Mouse (Mus musculus) limb, embryonic 15.5 days (tissue): Measurements from ENCODE around the gene Tcerg1l. TPM values are rescaled to one million over a fixed set of nuclear protein-coding genes. Genes with fewer than 3 reads are reported as not detected.

Experiments used
- ATAC-seq: fragments of 200-750 bp; cut with Nextera tagmentation; 2 replicates; pipeline ENCODE4 v1.8.0; 2017; ENCODE audit warnings: low read depth, moderate TSS enrichment; ENCODE audit not compliant: insufficient number of reproducible peaks, low FRiP score, low TSS enrichment
- H3K27ac ChIP-seq: fragments of 300-500 bp; sonication (generic); 2 replicates; pipeline ENCODE4 v1.5.1; 2015; ENCODE audit warnings: moderate library complexity, mild to moderate bottlenecking, inconsistent platforms
- H3K27me3 ChIP-seq: fragments of 300-500 bp; sonication (generic); 2 replicates; pipeline ENCODE4 v1.6.1; 2015; ENCODE audit warnings: inconsistent platforms
- H3K36me3 ChIP-seq: fragments of 300-500 bp; sonication (generic); 2 replicates; pipeline ENCODE4 v1.6.1; 2015; ENCODE audit warnings: inconsistent platforms
- H3K4me1 ChIP-seq: fragments of 300-500 bp; sonication (generic); 2 replicates; pipeline ENCODE4 v1.6.1; 2015; ENCODE audit warnings: inconsistent platforms
- H3K4me2 ChIP-seq: fragments of 300-500 bp; sonication (generic); 2 replicates; pipeline ENCODE4 v1.6.1; 2015; ENCODE audit warnings: mild to moderate bottlenecking, inconsistent platforms
- H3K4me3 ChIP-seq: fragments of 300-500 bp; sonication (generic); 2 replicates; pipeline ENCODE4 v1.5.1; 2015; ENCODE audit warnings: mild to moderate bottlenecking, inconsistent platforms
- H3K9ac ChIP-seq: fragments of 300-500 bp; sonication (generic); 2 replicates; pipeline ENCODE4 v1.6.1; 2015; ENCODE audit warnings: inconsistent platforms
- H3K9me3 ChIP-seq: fragments of 300-500 bp; sonication (generic); 2 replicates; pipeline ENCODE4 v1.6.1; 2016; ENCODE audit warnings: inconsistent platforms
- WGBS: fragments of 180-500 bp; shearing (Covaris S2); methylation state at CpG from one replicate; pipeline ENCODE4 v1.1.7; 2015; 5-methylcytosine and 5-hydroxymethylcytosine counted together
- polyA plus RNA-seq: library from polyadenylated mRNA; unstranded; fragments of >200 nt; fragmentation: Nextera tagmentation; extraction: Ambion mirVana; gene quantifications from 2 replicates; pipeline ENCODE4 v1.2.1, GENCODE M21; 2015

The Tcerg1l gene
- polyA plus RNA-seq, 1 experiment from 2014 or later = 0.95 TPM

- Histone ChIP-seq H3K9me3 (no peaks in the 10 kb centered on the region), H3K4me3 (no peak overlapping the region), H3K4me2 (no peak overlapping the region), H3K36me3 (no peaks in the 10 kb centered on the region), H3K27me3 (no peaks in the 10 kb centered on the region), H3K27ac (no peak overlapping the region), H3K4me1 (peaks cover 7% of the 10 kb centered on the region), H3K9ac (no peak overlapping the region)
- WGBS = 60% methylated on average over 9 of the region's 9 CpGs
- ATAC-seq = no peak
Observed at GRCm38 (mm10) chr7:138214710-138215109, 182.8 kb downstream of the Tcerg1l start.

GRCm38 (mm10) chr7:138209769-138210168 lies 187.8 kb downstream of the Tcerg1l start:
- no peak overlapping the region for H3K27ac ChIP-seq
- no peak overlapping the region for H3K4me2 ChIP-seq
- H3K9me3 ChIP-seq = no peaks in the 10 kb centered on the region
- no peak overlapping the region for H3K4me3 ChIP-seq
- no peaks in the 10 kb centered on the region for H3K36me3 ChIP-seq
- ATAC-seq = no peak
- no peaks in the 10 kb centered on the region for H3K4me1 ChIP-seq
- H3K27me3 ChIP-seq = no peaks in the 10 kb centered on the region
- WGBS = 49% methylated on average over 5 of the region's 5 CpGs
- no peak overlapping the region for H3K9ac ChIP-seq

GRCm38 (mm10) chr7:138205124-138205523 lies 192.4 kb downstream of the Tcerg1l start:
- H3K4me2 ChIP-seq = no peak overlapping the region
- no peak for ATAC-seq
- no peaks in the 10 kb centered on the region for H3K9me3 ChIP-seq
- WGBS = 89% methylated on average over 2 of the region's 2 CpGs
- H3K27me3 ChIP-seq = no peaks in the 10 kb centered on the region; the same call in 1 of the 2 replicates
- H3K4me1 ChIP-seq = no peaks in the 10 kb centered on the region
- H3K27ac ChIP-seq = no peak overlapping the region
- no peak overlapping the region for H3K9ac ChIP-seq
- no peak overlapping the region for H3K4me3 ChIP-seq
- H3K36me3 ChIP-seq = no peaks in the 10 kb centered on the region

DNA sequence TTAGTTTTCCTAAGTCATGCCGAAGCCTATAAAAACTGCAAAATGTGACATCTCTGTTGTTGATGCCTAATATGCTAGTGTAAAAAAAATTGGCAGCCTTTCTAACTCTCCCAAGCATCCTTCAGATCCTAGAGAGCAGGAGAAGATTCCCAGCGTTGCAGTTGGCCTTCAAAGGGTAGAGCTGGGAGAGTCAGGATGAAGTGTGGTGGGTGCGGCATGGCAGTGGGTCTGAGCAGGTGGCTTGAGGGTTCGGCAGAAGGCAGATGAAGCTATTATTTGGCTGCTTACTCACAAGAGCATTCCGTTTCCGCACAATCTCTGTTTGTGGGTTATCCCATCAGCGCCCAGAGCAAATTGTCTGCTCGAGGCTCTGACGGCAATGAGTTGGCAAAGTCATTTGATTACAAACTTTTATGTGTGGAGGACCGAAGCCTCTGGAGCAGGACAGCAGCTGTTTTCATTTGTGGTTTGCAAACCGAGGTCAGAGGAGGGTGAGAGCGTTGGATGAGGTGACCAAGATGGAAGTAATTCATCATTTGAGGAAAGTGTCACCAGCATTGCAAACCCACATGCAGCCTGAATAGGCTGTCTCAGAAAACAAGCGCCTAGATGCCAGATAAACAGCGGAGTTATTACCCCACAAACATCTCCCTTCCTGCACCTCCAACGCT lies 195.2 kb downstream of the Tcerg1l start:
- H3K9me3 ChIP-seq = no peaks in the 10 kb centered on the region
- H3K27me3 ChIP-seq = no peaks in the 10 kb centered on the region; the same call in 1 of the 2 replicates
- no peak for ATAC-seq
- WGBS = 50% methylated on average over 15 of the region's 15 CpGs
- no peak overlapping the region for H3K27ac ChIP-seq
- H3K4me1 ChIP-seq = peaks cover 13% of the 10 kb centered on the region
- no peak overlapping the region for H3K4me2 ChIP-seq
- H3K36me3 ChIP-seq = no peaks in the 10 kb centered on the region
- H3K4me3 ChIP-seq = no peak overlapping the region
- H3K9ac ChIP-seq = no peak overlapping the region

- H3K27ac ChIP-seq = no peak overlapping the region
Observed at GRCm38 (mm10) chr7:138199333-138200058, 198.0 kb downstream of the Tcerg1l start.

DNA sequence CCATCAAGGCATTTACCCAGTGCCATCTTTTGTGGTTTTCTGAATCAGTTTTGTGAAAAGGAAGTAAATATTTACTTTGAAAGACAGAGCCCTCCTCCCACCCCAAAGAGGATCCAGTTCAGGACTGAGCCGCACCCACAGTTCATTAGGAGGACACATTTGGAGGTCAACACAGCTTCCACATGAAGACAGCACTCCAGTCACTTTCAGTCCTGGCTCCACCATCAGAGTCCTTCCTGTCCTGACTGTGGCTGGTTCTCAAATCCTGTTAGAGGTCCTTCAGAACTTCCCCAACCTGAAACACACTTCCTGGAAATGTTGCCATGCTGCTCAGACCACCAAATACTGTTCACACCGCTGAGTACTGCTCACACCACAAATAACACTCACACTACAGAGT lies 201.4 kb downstream of the Tcerg1l start:
- Histone ChIP-seq H3K4me3 (no peak overlapping the region), H3K36me3 (no peaks in the 10 kb centered on the region), H3K9me3 (no peaks in the 10 kb centered on the region), H3K4me2 (no peak overlapping the region), H3K9ac (no peak overlapping the region), H3K27me3 (no peaks in the 10 kb centered on the region), H3K27ac (no peak overlapping the region), H3K4me1 (peaks cover 13% of the 10 kb centered on the region)
- ATAC-seq = no peak
- 85% methylated on average over 2 of the region's 2 CpGs for WGBS

More at GRCm38 (mm10) chr7:138199333-138200058, 198.0 kb downstream of the Tcerg1l start:
- H3K9me3 ChIP-seq = no peaks in the 10 kb centered on the region
- no peak for ATAC-seq
- no peaks in the 10 kb centered on the region; the same call in 1 of the 2 replicates for H3K27me3 ChIP-seq
- no peak overlapping the region for H3K4me2 ChIP-seq
- WGBS = 14% methylated on average over 10 of the region's 10 CpGs
- H3K4me3 ChIP-seq = no peak overlapping the region
- H3K36me3 ChIP-seq = no peaks in the 10 kb centered on the region
- no peak overlapping the region for H3K9ac ChIP-seq
- peaks cover 13% of the 10 kb centered on the region for H3K4me1 ChIP-seq

DNA sequence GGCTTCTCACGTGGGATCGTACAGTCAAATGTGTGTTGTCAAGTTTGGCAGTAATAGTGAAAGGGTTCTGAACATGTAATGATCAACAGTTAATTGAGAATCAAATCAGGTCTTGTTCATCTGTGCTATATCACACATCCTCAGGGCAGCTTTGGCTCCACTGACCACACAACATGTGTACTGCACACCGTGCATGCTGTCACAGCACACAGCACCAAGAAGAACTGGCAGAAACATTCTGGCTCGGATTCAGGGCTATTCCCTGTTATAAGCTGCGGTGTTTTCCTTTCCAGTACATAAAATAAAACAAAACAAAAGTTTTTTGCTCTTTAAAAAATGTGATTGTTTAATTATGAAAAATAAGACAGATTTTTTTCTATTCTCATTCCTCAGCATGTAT lies 213.3 kb downstream of the Tcerg1l start:
- Histone ChIP-seq H3K9me3 (no peaks in the 10 kb centered on the region), H3K4me3 (no peak overlapping the region), H3K4me2 (no peak overlapping the region), H3K27ac (no peak overlapping the region), H3K9ac (no peak overlapping the region), H3K27me3 (no peaks in the 10 kb centered on the region), H3K4me1 (no peaks in the 10 kb centered on the region), H3K36me3 (no peaks in the 10 kb centered on the region)
- no peak for ATAC-seq
- WGBS = 86% methylated on average over 5 of the region's 5 CpGs

- Histone ChIP-seq H3K4me1 (no peaks in the 10 kb centered on the region), H3K4me3 (no peak overlapping the region), H3K27me3 (no peaks in the 10 kb centered on the region), H3K36me3 (no peaks in the 10 kb centered on the region), H3K9ac (no peak overlapping the region), H3K9me3 (no peaks in the 10 kb centered on the region), H3K27ac (no peak overlapping the region), H3K4me2 (no peak overlapping the region)
- no peak for ATAC-seq
- WGBS = 65% methylated on average over 3 of the region's 3 CpGs
Observed at GRCm38 (mm10) chr7:138182216-138182615, 215.3 kb downstream of the Tcerg1l start.

- no peak overlapping the region for H3K4me2 ChIP-seq
- H3K9ac ChIP-seq = no peak overlapping the region
- no peaks in the 10 kb centered on the region for H3K9me3 ChIP-seq
- no peaks in the 10 kb centered on the region for H3K36me3 ChIP-seq
- no peak for ATAC-seq
- H3K27ac ChIP-seq = no peak overlapping the region
- peaks cover 11% of the 10 kb centered on the region for H3K4me1 ChIP-seq
- no peak overlapping the region for H3K4me3 ChIP-seq
- H3K27me3 ChIP-seq = no peaks in the 10 kb centered on the region
- 70% methylated on average over 2 of the region's 2 CpGs for WGBS
Observed at GRCm38 (mm10) chr7:138178617-138179016, 218.9 kb downstream of the Tcerg1l start.

DNA sequence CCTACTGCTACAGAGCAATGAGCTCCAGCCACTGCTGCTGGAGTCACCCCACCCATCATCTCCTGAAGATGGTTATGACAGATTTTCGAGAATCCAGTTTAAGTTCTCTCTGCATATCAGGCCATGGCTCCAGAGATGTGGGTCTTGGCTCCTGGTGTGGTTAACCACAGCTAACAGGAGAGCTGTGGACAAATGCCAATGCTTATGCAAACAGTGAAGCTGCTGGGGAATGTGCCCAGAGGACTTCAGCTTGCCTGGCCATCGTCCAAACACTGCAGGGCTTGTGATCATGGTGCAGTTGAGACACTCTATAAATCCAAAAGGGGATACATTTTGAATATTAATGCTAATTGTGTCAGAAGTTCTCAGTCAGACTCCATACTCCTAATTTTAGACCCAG lies 221.5 kb downstream of the Tcerg1l start:
- H3K4me2 ChIP-seq = no peak overlapping the region
- peaks cover 11% of the 10 kb centered on the region for H3K4me1 ChIP-seq
- ATAC-seq = no peak
- H3K4me3 ChIP-seq = no peak overlapping the region
- H3K27ac ChIP-seq = no peak overlapping the region
- no peaks in the 10 kb centered on the region for H3K36me3 ChIP-seq
- H3K9me3 ChIP-seq = no peaks in the 10 kb centered on the region
- 40% methylated on average over 2 of the region's 2 CpGs for WGBS
- H3K27me3 ChIP-seq = no peaks in the 10 kb centered on the region
- H3K9ac ChIP-seq = no peak overlapping the region

DNA sequence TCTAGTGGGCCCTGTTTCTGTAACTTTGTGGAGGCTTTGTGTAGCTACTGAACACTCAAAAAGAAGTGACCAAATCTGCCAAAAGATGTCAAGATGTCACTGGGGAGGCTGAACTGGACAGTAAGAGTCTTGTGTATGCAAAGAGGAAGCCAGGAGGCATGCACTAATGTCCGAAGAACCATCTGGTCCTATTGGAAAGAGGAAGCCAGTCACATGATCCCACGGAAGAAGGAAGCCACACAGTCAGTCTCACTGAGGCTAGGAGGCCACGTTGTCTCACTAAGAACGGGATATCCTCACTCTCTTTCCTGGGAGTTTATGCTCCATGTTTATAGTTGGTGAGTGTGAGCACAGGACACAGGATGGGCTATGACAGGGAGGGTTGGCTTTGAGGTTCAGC lies 227.1 kb downstream of the Tcerg1l start:
- ATAC-seq = no peak

More for the DNA sequence above, 227.1 kb downstream of the Tcerg1l start:
- Histone ChIP-seq H3K4me3 (no peak overlapping the region), H3K4me2 (no peak overlapping the region), H3K36me3 (no peaks in the 10 kb centered on the region), H3K27ac (no peak overlapping the region), H3K27me3 (no peaks in the 10 kb centered on the region; the same call in 1 of the 2 replicates), H3K4me1 (no peaks in the 10 kb centered on the region), H3K9ac (no peak overlapping the region), H3K9me3 (no peaks in the 10 kb centered on the region)
- 75% methylated on average over 4 of the region's 4 CpGs for WGBS
